Mouse (Mus musculus) MEL (cell line): Measurements from ENCODE around the gene Eif2ak1. TPM values are rescaled to one million over a fixed set of nuclear protein-coding genes. Genes with fewer than 3 reads are reported as not detected.

ENCODE experiments used
- DNase-seq: peaks from one replicate; pipeline ENCODE4 v3.0.0; 2011; ENCODE audit warnings: low read depth, low spot score
- H3K27ac ChIP-seq: 2 replicates; pipeline ENCODE4 v1.5.1; 2012; ENCODE audit warnings: low read depth, mild to moderate bottlenecking, control low read depth, low read length, moderate library complexity; ENCODE audit not compliant: control insufficient read depth
- H3K27me3 ChIP-seq, 2 experiments: fragments of 150-350 bp in 1 of 2; sonication (generic) in 1 of 2; 2 replicates each; pipeline ENCODE4 v1.6.1; 2012; ENCODE audit warnings: low read length in 2 of 2, mild to moderate bottlenecking in 2 of 2, improper control_type of control experiment in 1 of 2, moderate library complexity in 1 of 2; ENCODE audit not compliant: insufficient read depth in 2 of 2, control insufficient read depth in 1 of 2
- H3K36me3 ChIP-seq, 2 experiments: 2 replicates each; pipeline ENCODE4 v1.6.1; 2012 to 2014; ENCODE audit warnings: low read length in 2 of 2, improper control_type of control experiment in 1 of 2, inconsistent platforms in 1 of 2, mild to moderate bottlenecking in 1 of 2; ENCODE audit not compliant: insufficient read depth in 2 of 2, control insufficient read depth in 1 of 2
- H3K4me1 ChIP-seq, 2 experiments: fragments of 150-350 bp in 1 of 2; sonication (generic) in 1 of 2; 2 replicates each; pipeline ENCODE4 v1.6.1; 2012; ENCODE audit warnings: low read length in 2 of 2, improper control_type of control experiment in 1 of 2, mild to moderate bottlenecking in 1 of 2; ENCODE audit not compliant: insufficient read depth in 2 of 2, control insufficient read depth in 1 of 2
- H3K4me3 ChIP-seq, 2 experiments: fragments of 150-350 bp in 1 of 2; sonication (generic) in 1 of 2; 2 replicates each; pipeline ENCODE4 v1.5.1; 2012; ENCODE audit warnings: low read depth in 2 of 2, low read length in 2 of 2, mild to moderate bottlenecking in 2 of 2, moderate library complexity in 2 of 2, control low read depth in 1 of 2, improper control_type of control experiment in 1 of 2; ENCODE audit not compliant: control insufficient read depth in 1 of 2, insufficient read depth in 1 of 2
- H3K79me2 ChIP-seq: 2 replicates; pipeline ENCODE4 v1.6.1; 2012; ENCODE audit warnings: mild to moderate bottlenecking, low read length, moderate library complexity; ENCODE audit not compliant: control insufficient read depth, poor library complexity, insufficient read depth
- H3K9ac ChIP-seq: 2 replicates; pipeline ENCODE4 v1.6.1; 2012; ENCODE audit warnings: low read depth, mild to moderate bottlenecking, control low read depth, low read length, moderate library complexity; ENCODE audit not compliant: control insufficient read depth, poor library complexity, severe bottlenecking
- H3K9me3 ChIP-seq: fragments of 150-350 bp; sonication (generic); replicated peaks from 2 replicates; pipeline ENCODE4 v1.6.1; 2012; ENCODE audit warnings: mild to moderate bottlenecking, low read length, improper control_type of control experiment, moderate library complexity; ENCODE audit not compliant: insufficient read depth
- CHD2 ChIP-seq: IDR thresholded peaks from 2 replicates; pipeline ENCODE4 v1.6.1; 2011; ENCODE audit warnings: low read length, improper control_type of control experiment
- CTCF ChIP-seq, 3 experiments: IDR thresholded peaks in 2 of 3; conservative IDR thresholded peaks in 1 of 3; 2 replicates each; pipeline ENCODE4 v1.5.1; 2011 to 2012; ENCODE audit warnings: low read length in 3 of 3, low read depth in 2 of 3, mild to moderate bottlenecking in 2 of 3, improper control_type of control experiment in 1 of 3, inconsistent platforms in 1 of 3, mixed read lengths in 1 of 3, moderate library complexity in 1 of 3; ENCODE audit not compliant: control insufficient read depth in 1 of 3, insufficient read depth in 1 of 3, poor library complexity in 1 of 3, severe bottlenecking in 1 of 3
- ELF1 ChIP-seq: IDR thresholded peaks from 2 replicates; pipeline ENCODE4 v1.6.1; 2014; ENCODE audit warnings: low read depth, mild to moderate bottlenecking, inconsistent platforms, low read length, improper control_type of control experiment, moderate library complexity
- ETS1 ChIP-seq: IDR thresholded peaks from 2 replicates; pipeline ENCODE4 v1.6.1; 2012; ENCODE audit warnings: low read depth, mild to moderate bottlenecking, inconsistent platforms, low read length, improper control_type of control experiment, moderate library complexity
- GABPA ChIP-seq: IDR thresholded peaks from 2 replicates; pipeline ENCODE4 v1.6.1; 2012; ENCODE audit warnings: low read depth, mild to moderate bottlenecking, inconsistent platforms, low read length, improper control_type of control experiment, moderate library complexity
- JUND ChIP-seq: IDR thresholded peaks from 2 replicates; pipeline ENCODE4 v1.6.1; 2011; ENCODE audit warnings: low read depth, mild to moderate bottlenecking, improper control_type of control experiment, low read length
- MAFK ChIP-seq: IDR thresholded peaks from 2 replicates; pipeline ENCODE4 v1.6.1; 2011; ENCODE audit warnings: low read depth, mild to moderate bottlenecking, low read length, improper control_type of control experiment, borderline replicate concordance
- MEF2A ChIP-seq: IDR thresholded peaks from 2 replicates; pipeline ENCODE4 v1.6.1; 2014; ENCODE audit warnings: low read depth, mild to moderate bottlenecking, inconsistent platforms, low read length, improper control_type of control experiment; ENCODE audit not compliant: poor library complexity, insufficient replicate concordance, severe bottlenecking; ENCODE audit errors: extremely low read depth
- NELFE ChIP-seq: IDR thresholded peaks from 2 replicates; pipeline ENCODE4 v1.6.1; 2011; ENCODE audit warnings: low read depth, low read length, improper control_type of control experiment
- POLR2A ChIP-seq, 2 experiments: IDR thresholded peaks; 2 replicates each; pipeline ENCODE4 v1.6.1; 2011 to 2012; ENCODE audit warnings: low read length in 2 of 2, mild to moderate bottlenecking in 2 of 2, control low read depth in 1 of 2, improper control_type of control experiment in 1 of 2, low read depth in 1 of 2, moderate library complexity in 1 of 2; ENCODE audit not compliant: control insufficient read depth in 1 of 2, insufficient read depth in 1 of 2, poor library complexity in 1 of 2
- POLR2AphosphoS2 ChIP-seq: IDR thresholded peaks from 2 replicates; pipeline ENCODE4 v1.6.1; 2011; ENCODE audit warnings: low read length, improper control_type of control experiment
- POLR2AphosphoS5 ChIP-seq: IDR thresholded peaks from 2 replicates; pipeline ENCODE4 v1.6.1; 2012; ENCODE audit warnings: low read depth, borderline replicate concordance, mild to moderate bottlenecking, inconsistent platforms, low read length, moderate library complexity, mixed read lengths
- SIN3A ChIP-seq: IDR thresholded peaks from 2 replicates; pipeline ENCODE4 v1.6.1; 2012; ENCODE audit warnings: low read length, improper control_type of control experiment, inconsistent platforms
- TCF12 ChIP-seq: IDR thresholded peaks from 2 replicates; pipeline ENCODE4 v1.6.1; 2014; ENCODE audit warnings: low read depth, mild to moderate bottlenecking, inconsistent platforms, low read length, improper control_type of control experiment, moderate library complexity
- ZKSCAN1 ChIP-seq: IDR thresholded peaks from 2 replicates; pipeline ENCODE4 v1.6.1; 2012; ENCODE audit warnings: low read depth, mild to moderate bottlenecking, inconsistent platforms, low read length, improper control_type of control experiment, moderate library complexity
- polyA plus RNA-seq, 2 experiments: library from polyadenylated mRNA; stranded (reverse) in 1 of 2; unstranded in 1 of 2; fragments of >175 nt in 1 of 2; fragments of >200 nt in 1 of 2; gene quantifications; 2 replicates each; pipeline versions ENCODE4 v1.2.1 to v1.2.4; 2012; ENCODE audit warnings: low replicate concordance in 2 of 2, low read depth in 1 of 2; ENCODE audit not compliant: insufficient read length in 2 of 2, insufficient read depth in 1 of 2, missing spikeins in 1 of 2
- total RNA-seq: library from RNA; depleted of rRNA; stranded (reverse); fragments of 300-350 nt; gene quantifications from 2 replicates; pipeline ENCODE4 v1.2.3, GENCODE M21; 2012; rRNA removed

The Eif2ak1 gene
- total and polyA plus RNA-seq, 3 experiments = 14.8 to 33.5 (median 26.7) TPM

- no peaks in the 10 kb centered on the region for H3K4me1 ChIP-seq
- no peak for DNase-seq
- no peaks in the 10 kb centered on the region for H3K9me3 ChIP-seq
- H3K4me3 ChIP-seq = no peak overlapping the region
- TF ChIP-seq ZKSCAN1 = no peak
- TF ChIP-seq POLR2AphosphoS2 = no peak
- no peak for TF ChIP-seq POLR2A (IDR thresholded peaks at IDR 0.05; ENCODE audit: control insufficient read depth in 1 of 2, insufficient read depth in 1 of 2, low read depth in 1 of 2, low read length in 2 of 2, poor library complexity in 1 of 2)
- TF ChIP-seq ETS1 = no peak
- TF ChIP-seq JUND = no peak
- TF ChIP-seq MEF2A = no peak
- no peak for TF ChIP-seq CTCF (IDR thresholded peaks at IDR 0.05 in 2 of 3, conservative IDR thresholded peaks at IDR 0.05 in 1 of 3; ENCODE audit: control insufficient read depth in 1 of 3, insufficient read depth in 1 of 3, low read depth in 2 of 3, low read length in 3 of 3, poor library complexity in 1 of 3, severe bottlenecking in 1 of 3)
- TF ChIP-seq CHD2 = no peak
- no peak for TF ChIP-seq NELFE
- TF ChIP-seq GABPA = no peak
- TF ChIP-seq TCF12 = no peak
- no peak for TF ChIP-seq MAFK
- no peaks in the 10 kb centered on the region for H3K36me3 ChIP-seq
- H3K27ac ChIP-seq = no peak overlapping the region
- no peaks in the 10 kb centered on the region for H3K79me2 ChIP-seq
- H3K27me3 ChIP-seq = no peaks in the 10 kb centered on the region
- no peak overlapping the region for H3K9ac ChIP-seq
Measured at GRCm38 (mm10) chr5:143948361-143948760, 130.8 kb downstream of the Eif2ak1 start.

- no peaks in the 10 kb centered on the region for H3K36me3 ChIP-seq
- no peak for DNase-seq
- no peaks in the 10 kb centered on the region for H3K4me1 ChIP-seq
- no peak overlapping the region for H3K9ac ChIP-seq
- TF ChIP-seq JUND (no peak), ELF1 (no peak), ETS1 (no peak), SIN3A (no peak), POLR2AphosphoS5 (no peak)
- TF ChIP-seq, all 39 proteins: peak for 0
- Histone ChIP-seq H3K79me2 (no peaks in the 10 kb centered on the region), H3K9me3 (no peaks in the 10 kb centered on the region), H3K27me3 (no peaks in the 10 kb centered on the region), H3K4me3 (no peak overlapping the region), H3K27ac (no peak overlapping the region)
Measured at GRCm38 (mm10) chr5:143950016-143950415, 132.4 kb downstream of the Eif2ak1 start.

Other genes starting within 250 kb of the Eif2ak1 start
- 32.8 and 41.1 TPM in 2 replicates for gene Cyth3, start 195.3 kb upstream of the Eif2ak1 start, total RNA-seq
- 10 to 100 TPM in 1 of 2 experiments, not detected in 1; 44.9 TPM for gene Cyth3, start 195.3 kb upstream of the Eif2ak1 start, polyA plus RNA-seq
- gene Usp42, start 85.5 kb upstream of the Eif2ak1 start, total RNA-seq = 7.8 and 8.1 TPM in 2 replicates
- 10 to 100 TPM in 1 of 2 experiments, not detected in 1; 18.6 TPM for gene Usp42, start 85.5 kb upstream of the Eif2ak1 start, polyA plus RNA-seq
- gene Ankrd61, start 79.9 kb downstream of the Eif2ak1 start, total RNA-seq = 0.19 TPM in 1 of 2 replicates, not detected in the other
- gene Ankrd61, start 79.9 kb downstream of the Eif2ak1 start, polyA plus RNA-seq = under 1 TPM in 1 of 2 experiments, not detected in 1; 0.64 TPM
- gene Aimp2, start 92.1 kb downstream of the Eif2ak1 start, total RNA-seq = 113 and 134 TPM in 2 replicates
- 100 to 1,000 TPM in 1 of 2 experiments, not detected in 1; 142 TPM for gene Aimp2, start 92.1 kb downstream of the Eif2ak1 start, polyA plus RNA-seq
- 16.5 and 17.7 TPM in 2 replicates for gene Pms2, start 92.2 kb downstream of the Eif2ak1 start, total RNA-seq
- 10 to 100 TPM in 1 of 2 experiments, not detected in 1; 17.3 TPM for gene Pms2, start 92.2 kb downstream of the Eif2ak1 start, polyA plus RNA-seq
- gene Gm42421, start 110.4 kb downstream of the Eif2ak1 start, total RNA-seq = 0.39 TPM in 1 of 2 replicates, not detected in the other
- gene Gm42421, start 110.4 kb downstream of the Eif2ak1 start, polyA plus RNA-seq = under 1 TPM in 1 of 2 experiments, not detected in 1; 0.84 TPM
- gene Rsph10b, start 115.2 kb downstream of the Eif2ak1 start, total RNA-seq = 0.04 TPM in 1 of 2 replicates, not detected in the other
- gene Rsph10b, start 115.2 kb downstream of the Eif2ak1 start, polyA plus RNA-seq = under 1 TPM in 1 of 2 experiments, not detected in 1; 0.17 TPM
- 56.0 and 61.7 TPM in 2 replicates for gene Ccz1, start 197.1 kb downstream of the Eif2ak1 start, total RNA-seq
- gene Ccz1, start 197.1 kb downstream of the Eif2ak1 start, polyA plus RNA-seq = 100 to 1,000 TPM in 1 of 2 experiments, 10 to 100 TPM in 1; 58.0 to 166 TPM
- gene Ocm, start 208.9 kb downstream of the Eif2ak1 start, total RNA-seq = not detected in 2 replicates
- gene Ocm, start 208.9 kb downstream of the Eif2ak1 start, polyA plus RNA-seq = not detected